Mouse (Mus musculus) liver, embryonic 16.5 days (tissue): ENCODE data around the gene Hspb1. TPM values are rescaled to one million over a fixed set of nuclear protein-coding genes. Genes with fewer than 3 reads are reported as not detected.
A peak's percentile ranks its signal among the peaks of the same experiment; 100 is the strongest.

Experiments used
- ATAC-seq: fragments of 200-750 bp; cut with Nextera tagmentation; 2 replicates; pipeline ENCODE4 v1.8.0; 2017; ENCODE audit warnings: low read depth, mild to moderate bottlenecking, moderate number of reproducible peaks, moderate library complexity
- H3K27ac ChIP-seq: fragments of 300-500 bp; sonication (generic); 2 replicates; pipeline ENCODE4 v1.5.1; 2014; ENCODE audit warnings: mild to moderate bottlenecking, low read length
- H3K27me3 ChIP-seq: fragments of 300-500 bp; sonication (generic); 2 replicates; pipeline ENCODE4 v1.6.1; 2014; ENCODE audit warnings: low read depth, low read length, mixed read lengths; ENCODE audit not compliant: control insufficient read depth, insufficient read depth
- H3K36me3 ChIP-seq: fragments of 300-500 bp; sonication (generic); 2 replicates; pipeline ENCODE4 v1.6.1; 2014; ENCODE audit warnings: mild to moderate bottlenecking; ENCODE audit not compliant: control insufficient read depth, insufficient read depth
- H3K4me1 ChIP-seq: fragments of 300-500 bp; sonication (generic); 2 replicates; pipeline ENCODE4 v1.6.1; 2014; ENCODE audit warnings: low read depth, low read length, mixed read lengths; ENCODE audit not compliant: control insufficient read depth
- H3K4me2 ChIP-seq: fragments of 300-500 bp; sonication (generic); 2 replicates; pipeline ENCODE4 v1.6.1; 2014; ENCODE audit warnings: low read depth, low read length, mixed read lengths
- H3K4me3 ChIP-seq: fragments of 300-500 bp; sonication (generic); 2 replicates; pipeline ENCODE4 v1.5.1; 2014; ENCODE audit warnings: low read depth, mild to moderate bottlenecking, low read length
- H3K9ac ChIP-seq: fragments of 300-500 bp; sonication (generic); 2 replicates; pipeline ENCODE4 v1.6.1; 2014; ENCODE audit warnings: low read depth, low read length
- H3K9me3 ChIP-seq: fragments of 300-500 bp; sonication (generic); replicated peaks from 2 replicates; pipeline ENCODE4 v1.6.1; 2016; ENCODE audit warnings: low read length; ENCODE audit not compliant: control insufficient read depth
- WGBS: fragments of 180-500 bp; shearing (Covaris S2); extraction: QIAGEN DNeasy Blood & Tissue Kit; methylation state at CpG from one replicate; pipeline ENCODE4 v1.1.7; 2014; ENCODE audit not compliant: insufficient replicate concordance; 5-methylcytosine and 5-hydroxymethylcytosine counted together
- polyA plus RNA-seq: library from polyadenylated mRNA; unstranded; fragments of >200 nt; fragmentation: Nextera tagmentation; extraction: Ambion mirVana; gene quantifications from 2 replicates; pipeline ENCODE4 v1.2.1, GENCODE M21; 2015

Hspb1 gene
- polyA plus RNA-seq, 1 experiment from 2014 or later: 19.9 TPM

DNA sequence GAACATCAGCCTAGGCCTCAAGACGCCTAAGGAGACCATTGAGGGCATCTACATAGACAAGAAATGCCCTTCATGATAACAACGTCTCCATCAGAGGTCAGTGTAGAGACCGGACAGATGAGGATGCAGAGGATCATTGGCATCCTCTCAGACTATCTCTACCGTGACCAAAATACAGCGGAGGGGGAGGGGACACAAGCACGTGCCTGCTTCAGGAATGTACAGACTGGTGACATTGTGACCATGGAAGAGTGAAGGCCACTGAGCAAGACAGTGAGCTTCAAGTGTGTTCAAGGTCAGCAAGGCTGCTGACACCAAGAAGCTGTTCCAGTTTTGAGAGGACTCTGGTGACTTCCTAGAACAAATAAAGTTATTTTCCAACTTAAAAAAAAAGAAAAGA is 7.2 kb downstream of the Hspb1 start:
- WGBS: 65% methylated on average over 6 of the region's 6 CpGs
- peaks cover 3% of the 10 kb centered on the region; the same call in 1 of the 2 replicates for H3K4me1 ChIP-seq
- no peak overlapping the region for H3K4me2 ChIP-seq
- no peak for ATAC-seq
- no peaks in the 10 kb centered on the region for H3K9me3 ChIP-seq
- H3K36me3 ChIP-seq: no peaks in the 10 kb centered on the region
- no peak overlapping the region for H3K27ac ChIP-seq
- H3K27me3 ChIP-seq: peaks cover 4% of the 10 kb centered on the region
- no peak overlapping the region for H3K4me3 ChIP-seq
- H3K9ac ChIP-seq: no peak overlapping the region

DNA sequence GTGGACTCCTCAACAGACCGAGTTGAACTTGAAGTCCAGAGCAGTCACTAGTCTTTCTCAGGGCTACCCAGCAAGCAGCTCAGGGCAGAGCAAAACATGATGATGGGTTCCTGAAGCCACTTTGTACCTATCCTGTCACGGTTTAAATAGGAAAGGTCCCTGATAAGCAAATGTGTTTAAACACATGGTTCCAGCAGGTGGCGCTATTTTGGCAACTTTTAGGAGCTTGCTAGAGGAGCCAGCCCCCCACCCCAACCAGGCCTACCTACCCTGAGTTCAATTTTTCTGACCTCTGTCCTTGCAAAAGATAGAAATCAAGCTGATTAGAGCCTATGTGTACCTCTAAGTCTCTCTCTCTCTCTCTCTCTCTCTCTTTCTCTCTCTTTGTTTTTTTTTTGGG is 10.3 kb downstream of the Hspb1 start:
- H3K27me3 ChIP-seq: no peaks in the 10 kb centered on the region
- WGBS: 13% methylated on average over 3 of the region's 3 CpGs

DNA sequence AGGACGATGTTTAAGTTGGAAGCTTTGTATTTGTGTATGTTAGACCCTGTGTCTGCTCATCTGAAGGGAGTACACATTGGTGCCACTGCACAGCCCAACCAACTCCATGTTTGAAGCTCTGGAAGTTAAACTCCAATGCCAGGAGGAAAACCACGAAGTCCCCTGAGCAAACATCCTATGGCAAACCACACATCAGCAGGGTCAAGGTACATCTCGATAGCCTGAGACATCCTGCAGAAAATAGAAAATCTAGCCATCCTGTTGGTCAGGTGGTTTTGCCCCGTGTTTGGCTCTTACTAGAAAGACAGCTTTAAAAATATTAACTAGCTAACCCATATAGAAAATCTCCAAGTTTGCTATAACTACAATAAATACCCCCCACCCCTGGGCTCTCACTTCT is 11.3 kb downstream of the Hspb1 start:
- Histone ChIP-seq H3K9me3 (no peaks in the 10 kb centered on the region), H3K9ac (no peak overlapping the region), H3K27ac (no peak overlapping the region), H3K27me3 (no peaks in the 10 kb centered on the region), H3K4me2 (no peak overlapping the region), H3K36me3 (no peaks in the 10 kb centered on the region), H3K4me3 (no peak overlapping the region), H3K4me1 (peaks cover 9% of the 10 kb centered on the region)
- no peak for ATAC-seq
- WGBS: 30% methylated on average over 4 of the region's 4 CpGs

More for the DNA sequence above, 10.3 kb downstream of the Hspb1 start:
- Histone ChIP-seq H3K36me3 (no peaks in the 10 kb centered on the region), H3K4me2 (no peak overlapping the region), H3K9me3 (no peaks in the 10 kb centered on the region), H3K9ac (no peak overlapping the region), H3K4me1 (peaks cover 3% of the 10 kb centered on the region; the same call in 1 of the 2 replicates), H3K27ac (no peak overlapping the region), H3K4me3 (no peak overlapping the region)
- ATAC-seq: no peak

DNA sequence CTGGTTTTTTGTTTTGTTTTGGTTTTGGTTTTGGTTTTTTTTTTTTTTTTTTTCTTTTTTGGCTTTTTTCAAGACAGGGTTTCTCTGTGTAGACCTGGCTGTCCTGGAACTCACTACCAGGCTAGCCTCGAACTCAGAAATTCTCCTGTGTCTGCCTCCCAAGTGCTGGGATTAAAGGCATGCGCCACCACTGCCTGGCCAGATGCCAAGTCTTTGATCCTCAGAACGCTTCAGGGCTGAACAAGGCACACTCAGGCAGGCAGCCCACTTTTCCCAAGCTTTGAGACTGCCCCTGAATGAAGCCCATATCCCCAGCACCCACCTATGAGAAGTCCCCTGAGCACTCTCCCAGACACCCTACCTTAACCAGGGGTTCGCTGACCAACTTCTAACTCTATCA is 12.1 kb downstream of the Hspb1 start:
- no peak overlapping the region for H3K4me3 ChIP-seq
- no peak overlapping the region for H3K27ac ChIP-seq
- H3K4me1 ChIP-seq: peaks cover 12% of the 10 kb centered on the region
- H3K4me2 ChIP-seq: no peak overlapping the region
- H3K27me3 ChIP-seq: no peaks in the 10 kb centered on the region
- no peaks in the 10 kb centered on the region for H3K36me3 ChIP-seq
- 47% methylated on average over 4 of the region's 4 CpGs for WGBS
- H3K9me3 ChIP-seq: no peaks in the 10 kb centered on the region
- no peak for ATAC-seq
- H3K9ac ChIP-seq: no peak overlapping the region

DNA sequence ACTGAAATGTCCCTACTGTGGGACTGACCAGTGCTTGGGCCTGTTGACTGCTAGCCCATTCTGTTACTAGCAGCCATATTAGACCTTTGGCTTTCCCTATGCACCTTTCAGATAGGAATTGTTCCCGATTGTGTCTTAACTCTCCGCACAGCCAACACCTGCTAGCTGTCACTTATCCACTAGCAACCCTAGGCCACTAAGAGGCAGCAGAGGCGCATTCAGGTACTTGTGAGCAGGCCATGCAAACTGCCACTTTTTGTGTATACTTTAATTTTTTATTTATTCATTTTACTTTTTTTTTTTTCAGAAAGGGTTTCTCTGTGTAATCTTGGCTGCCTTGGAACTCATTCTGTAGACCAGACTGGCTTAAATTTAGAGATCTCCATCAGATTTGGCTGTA is 13.0 kb downstream of the Hspb1 start:
- no peaks in the 10 kb centered on the region for H3K36me3 ChIP-seq
- no peak overlapping the region for H3K9ac ChIP-seq
- 69% methylated on average over 3 of the region's 3 CpGs for WGBS
- H3K4me3 ChIP-seq: no peak overlapping the region
- H3K27ac ChIP-seq: no peak overlapping the region
- H3K4me2 ChIP-seq: no peak overlapping the region
- peaks cover 13% of the 10 kb centered on the region for H3K4me1 ChIP-seq
- H3K9me3 ChIP-seq: no peaks in the 10 kb centered on the region
- H3K27me3 ChIP-seq: no peaks in the 10 kb centered on the region
- no peak for ATAC-seq

DNA sequence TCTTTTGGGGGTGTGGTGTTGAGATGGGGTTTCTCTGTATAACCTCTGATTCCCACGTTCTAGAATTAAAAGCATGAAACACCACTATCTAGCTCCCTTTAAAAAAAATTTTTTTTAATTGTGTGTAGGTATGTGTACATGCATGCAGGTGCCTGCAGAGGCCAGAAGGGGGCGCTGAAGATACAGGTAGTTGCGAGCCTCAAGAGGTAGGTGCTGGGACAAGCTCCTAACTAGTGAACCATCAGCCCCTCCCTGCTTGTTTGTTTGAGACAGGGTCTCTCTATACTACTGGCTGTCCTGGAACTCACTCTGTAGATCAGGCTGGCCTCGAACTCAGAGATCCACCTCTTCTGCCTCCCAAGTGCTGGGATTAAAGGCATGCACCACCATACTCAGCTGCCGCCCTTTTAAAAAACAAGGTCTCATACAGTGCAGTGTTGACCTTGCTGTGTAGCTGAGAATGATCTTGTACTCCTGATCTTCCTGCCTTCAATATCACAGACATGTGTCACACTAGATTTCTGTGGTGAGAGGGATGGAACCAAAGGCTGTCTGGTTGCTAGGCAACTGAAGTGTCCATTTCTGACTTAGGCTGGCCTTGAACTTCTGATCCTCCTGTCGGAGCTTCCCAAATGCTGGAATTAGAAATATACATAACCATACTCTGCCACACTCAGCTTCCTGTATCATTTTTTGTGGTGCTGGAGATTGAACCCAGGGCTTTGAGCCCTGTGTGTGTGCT is 13.8 kb downstream of the Hspb1 start:
- H3K4me2 ChIP-seq: no peak overlapping the region
- no peak overlapping the region for H3K4me3 ChIP-seq
- no peak overlapping the region for H3K9ac ChIP-seq
- 50% methylated on average over 6 of the region's 6 CpGs for WGBS
- H3K36me3 ChIP-seq: no peaks in the 10 kb centered on the region
- H3K27me3 ChIP-seq: no peaks in the 10 kb centered on the region
- no peak for ATAC-seq
- peaks cover 19% of the 10 kb centered on the region for H3K4me1 ChIP-seq
- no peaks in the 10 kb centered on the region for H3K9me3 ChIP-seq
- no peak overlapping the region for H3K27ac ChIP-seq

DNA sequence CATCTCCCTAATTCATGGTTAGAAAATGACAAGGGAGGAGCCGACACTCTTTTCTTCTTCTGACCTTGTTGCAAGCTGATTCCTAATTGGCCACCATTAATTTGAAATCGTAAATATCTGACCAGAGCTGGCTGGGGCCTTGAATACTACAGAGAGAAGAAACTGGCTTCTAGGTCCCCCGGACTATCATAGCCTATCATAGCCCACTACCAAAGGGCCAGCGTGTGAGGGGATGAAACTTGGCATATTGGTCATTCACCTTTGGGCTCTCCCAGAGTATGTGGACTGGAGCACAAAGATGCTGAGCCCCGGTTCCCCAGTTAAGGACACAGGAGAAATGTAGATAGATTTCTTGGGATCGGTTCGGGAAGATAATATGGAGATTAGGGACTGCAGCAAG is 15.3 kb downstream of the Hspb1 start:
- WGBS: 36% methylated on average over 7 of the region's 7 CpGs
- H3K36me3 ChIP-seq: no peaks in the 10 kb centered on the region; the same call in 1 of the 2 replicates
- no peak overlapping the region for H3K27ac ChIP-seq

DNA sequence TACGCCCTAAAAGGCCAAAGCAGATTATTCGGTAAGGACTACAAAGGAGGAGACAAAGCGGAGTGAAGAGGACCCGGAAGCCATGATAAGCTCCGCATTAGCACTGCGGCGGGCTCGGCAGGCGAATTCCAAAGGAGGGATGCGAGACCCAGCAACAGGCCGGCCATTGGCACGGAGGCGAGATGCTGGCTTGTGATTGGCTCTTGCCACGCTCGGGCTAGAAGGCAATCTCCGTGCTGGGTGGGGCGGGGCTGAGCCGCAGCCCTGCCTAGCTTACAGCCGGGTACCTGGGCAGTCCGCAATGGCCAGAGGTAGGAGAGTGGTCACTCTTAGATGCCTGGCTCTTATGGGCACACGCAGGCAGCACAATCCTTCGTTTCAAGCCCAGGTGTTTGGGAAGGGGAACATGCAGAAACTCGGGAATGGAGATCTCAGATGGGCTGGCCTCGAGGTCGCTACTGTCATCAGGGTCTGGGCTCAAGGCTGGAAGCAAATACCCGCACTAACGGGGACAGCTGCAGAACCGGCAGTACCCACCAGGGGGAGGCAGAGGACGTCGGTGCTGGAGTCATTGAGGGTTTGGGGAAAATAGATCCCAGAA is 15.9 kb downstream of the Hspb1 start:
- H3K9ac ChIP-seq: peak overlapping the region; percentile 7; the same call in 1 of the 2 replicates
- ATAC-seq: peak; percentile 78
- H3K27ac ChIP-seq: no peak overlapping the region
- no peaks in the 10 kb centered on the region; the same call in 1 of the 2 replicates for H3K36me3 ChIP-seq
- WGBS: 8% methylated on average over 30 of the region's 30 CpGs
- H3K27me3 ChIP-seq: no peaks in the 10 kb centered on the region
- H3K4me1 ChIP-seq: peaks cover 33% of the 10 kb centered on the region
- peak overlapping the region; percentile 64 for H3K4me2 ChIP-seq
- peak overlapping the region; percentile 45 for H3K4me3 ChIP-seq
- H3K9me3 ChIP-seq: no peaks in the 10 kb centered on the region

More for the DNA sequence above, 15.3 kb downstream of the Hspb1 start:
- no peak overlapping the region for H3K9ac ChIP-seq
- peak overlapping the region; percentile 64 for H3K4me2 ChIP-seq
- no peak overlapping the region; the same call in 1 of the 2 replicates for H3K4me3 ChIP-seq
- H3K27me3 ChIP-seq: no peaks in the 10 kb centered on the region
- peaks cover 32% of the 10 kb centered on the region for H3K4me1 ChIP-seq
- no peaks in the 10 kb centered on the region for H3K9me3 ChIP-seq
- ATAC-seq: no peak

DNA sequence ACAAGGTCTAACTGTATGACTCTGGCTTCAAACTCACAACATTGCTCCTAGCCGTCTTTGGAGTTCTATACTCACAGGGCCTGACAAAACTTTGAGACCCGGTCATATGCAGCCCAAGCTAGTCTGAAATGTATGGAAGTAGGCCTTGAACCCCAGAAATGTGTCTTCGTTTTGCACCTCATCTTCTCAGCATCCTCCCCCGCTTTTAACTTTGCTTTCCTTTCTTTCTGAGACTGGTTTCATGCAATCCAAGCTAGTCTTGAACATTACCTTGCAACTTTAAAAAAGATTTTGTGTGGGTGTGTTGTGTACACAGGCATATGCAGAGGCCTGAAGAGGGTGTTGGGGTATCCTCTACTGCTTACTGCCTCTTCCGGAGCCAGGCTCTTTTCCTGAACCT is 16.5 kb downstream of the Hspb1 start:
- ATAC-seq: no peak
- H3K27me3 ChIP-seq: no peaks in the 10 kb centered on the region
- WGBS: 56% methylated on average over 5 of the region's 5 CpGs
- no peak overlapping the region for H3K4me3 ChIP-seq
- no peak overlapping the region for H3K4me2 ChIP-seq
- no peak overlapping the region for H3K27ac ChIP-seq
- no peaks in the 10 kb centered on the region for H3K9me3 ChIP-seq
- H3K9ac ChIP-seq: no peak overlapping the region
- H3K36me3 ChIP-seq: no peaks in the 10 kb centered on the region; the same call in 1 of the 2 replicates
- H3K4me1 ChIP-seq: peaks cover 33% of the 10 kb centered on the region
